Mouse (Mus musculus) stomach, embryonic 14.5 days (tissue): ENCODE measurements around the gene Trpm1. TPM values are rescaled to one million over a fixed set of nuclear protein-coding genes. Genes with fewer than 3 reads are reported as not detected.
"Not testable (repeated sequence)": the region's sequence is repeated elsewhere in the genome, so short reads cannot be mapped to it uniquely, and the experiment has no call there.

ENCODE experiments used
- ATAC-seq: fragments of 200-750 bp; cut with Nextera tagmentation; 2 replicates; pipeline ENCODE4 v1.8.0; 2017; ENCODE audit warnings: low read depth, moderate TSS enrichment; ENCODE audit not compliant: insufficient number of reproducible peaks, insufficient read depth, low FRiP score
- H3K27ac ChIP-seq: fragments of 300-500 bp; sonication (generic); 2 replicates; pipeline ENCODE4 v1.5.1; 2014; ENCODE audit warnings: mild to moderate bottlenecking, low read length, moderate library complexity, mixed read lengths
- H3K27me3 ChIP-seq: fragments of 300-500 bp; sonication (generic); 2 replicates; pipeline ENCODE4 v1.6.1; 2014; ENCODE audit warnings: low read length, control low read depth, mixed read lengths; ENCODE audit not compliant: control insufficient read depth, insufficient read depth
- H3K36me3 ChIP-seq: fragments of 300-500 bp; sonication (generic); 2 replicates; pipeline ENCODE4 v1.6.1; 2014; ENCODE audit warnings: mild to moderate bottlenecking, control low read depth, low read length, moderate library complexity, mixed read lengths; ENCODE audit not compliant: control insufficient read depth, insufficient read depth
- H3K4me1 ChIP-seq: fragments of 300-500 bp; sonication (generic); 2 replicates; pipeline ENCODE4 v1.6.1; 2014; ENCODE audit warnings: low read length, control low read depth, mixed read lengths; ENCODE audit not compliant: control insufficient read depth, insufficient read depth
- H3K4me2 ChIP-seq: fragments of 300-500 bp; sonication (generic); replicated peaks from 2 replicates; pipeline ENCODE4 v1.6.1; 2014; ENCODE audit warnings: low read depth, low read length, control low read depth
- H3K4me3 ChIP-seq: fragments of 300-500 bp; sonication (generic); 2 replicates; pipeline ENCODE4 v1.5.1; 2014; ENCODE audit warnings: low read depth, low read length, control low read depth
- H3K9ac ChIP-seq: fragments of 300-500 bp; sonication (generic); replicated peaks from 2 replicates; pipeline ENCODE4 v1.6.1; 2014; ENCODE audit warnings: low read depth, mild to moderate bottlenecking, control low read depth, low read length, moderate library complexity, mixed read lengths
- H3K9me3 ChIP-seq: fragments of 300-500 bp; sonication (generic); 2 replicates; pipeline ENCODE4 v1.6.1; 2016; ENCODE audit warnings: low read depth, low read length, control low read depth; ENCODE audit not compliant: control insufficient read depth
- WGBS: fragments of 180-500 bp; shearing (Covaris S2); extraction: QIAGEN DNeasy Blood & Tissue Kit; methylation state at CpG from one replicate; pipeline ENCODE4 v1.1.7; 2014; 5-methylcytosine and 5-hydroxymethylcytosine counted together
- polyA plus RNA-seq: library from polyadenylated mRNA; unstranded; fragments of >200 nt; fragmentation: Nextera tagmentation; extraction: Ambion mirVana; gene quantifications from 2 replicates; pipeline ENCODE4 v1.2.1, GENCODE M21; 2014

Gene Trpm1
- polyA plus RNA-seq, result not detected in 2 replicates

DNA sequence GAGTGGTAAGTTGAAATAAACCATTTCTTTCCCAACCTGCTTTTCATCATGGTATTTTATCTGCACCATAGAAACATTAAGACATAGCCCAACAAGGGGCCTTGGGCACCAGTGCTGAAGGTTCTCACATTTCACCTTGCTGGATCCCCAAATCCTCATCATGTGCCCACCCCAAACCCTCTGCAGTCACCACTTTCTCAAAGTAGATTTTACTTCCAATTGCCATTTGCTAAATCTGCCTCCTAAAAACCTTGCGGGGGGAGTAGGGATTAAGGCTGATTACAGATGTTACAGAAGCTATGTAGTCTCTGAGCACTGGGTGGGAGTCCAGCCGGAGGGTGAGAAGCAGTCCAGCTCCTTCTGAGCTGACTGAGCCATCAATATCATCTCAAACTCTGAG lies at the start of gene Trpm1:
Trpm1 (plus strand) TSS at position 301 of the 400 bp plus-strand sequence.
- 83% methylated on average over 2 of the region's 2 CpGs for WGBS
- ATAC-seq, result no peak
- Histone ChIP-seq H3K9me3 (no peaks in the 10 kb centered on the region), H3K9ac (no peak within 1 kb of the TSS), H3K36me3 (no peaks in the 10 kb centered on the region), H3K27ac (no peak within 1 kb of the TSS), H3K4me3 (no peak within 1 kb of the TSS), H3K4me2 (no peak within 1 kb of the TSS), H3K27me3 (no peaks in the 10 kb centered on the region), H3K4me1 (no peaks in the 10 kb centered on the region)

DNA sequence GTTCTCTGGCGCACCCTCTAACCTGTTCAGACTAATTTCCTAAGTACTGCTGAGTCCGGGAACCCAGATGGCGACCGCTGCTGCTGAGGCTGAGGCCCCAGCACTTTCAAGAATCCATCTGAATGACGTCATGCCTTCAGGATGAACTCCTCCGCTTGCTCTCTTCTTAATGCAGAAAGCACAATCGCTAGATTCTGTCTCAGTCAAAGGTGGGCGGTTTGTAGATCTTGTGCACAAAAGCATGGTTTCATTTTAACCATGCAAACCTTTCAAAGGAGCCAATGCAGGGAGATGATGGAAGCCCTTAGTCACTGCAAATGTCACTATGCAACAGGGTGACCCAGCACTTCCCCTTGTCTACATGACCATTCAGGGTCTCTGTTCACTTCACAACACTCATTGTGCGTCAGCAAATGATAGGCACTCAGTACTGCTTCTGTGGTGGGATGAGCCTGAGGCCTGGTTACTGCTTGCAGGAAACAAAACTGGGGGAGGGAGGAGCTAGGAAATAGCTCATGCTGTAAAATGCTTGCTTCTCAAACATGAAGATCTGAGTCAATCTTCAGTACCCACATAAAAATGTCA lies 31.4 kb upstream of the Trpm1 start:
- Histone ChIP-seq H3K27me3 (no peaks in the 10 kb centered on the region), H3K4me3 (no peak overlapping the region), H3K9ac (no peak overlapping the region), H3K36me3 (no peaks in the 10 kb centered on the region), H3K9me3 (no peaks in the 10 kb centered on the region), H3K4me2 (no peak overlapping the region), H3K27ac (no peak overlapping the region), H3K4me1 (no peaks in the 10 kb centered on the region)
- no peak for ATAC-seq
- 84% methylated on average over 9 of the region's 9 CpGs for WGBS

DNA sequence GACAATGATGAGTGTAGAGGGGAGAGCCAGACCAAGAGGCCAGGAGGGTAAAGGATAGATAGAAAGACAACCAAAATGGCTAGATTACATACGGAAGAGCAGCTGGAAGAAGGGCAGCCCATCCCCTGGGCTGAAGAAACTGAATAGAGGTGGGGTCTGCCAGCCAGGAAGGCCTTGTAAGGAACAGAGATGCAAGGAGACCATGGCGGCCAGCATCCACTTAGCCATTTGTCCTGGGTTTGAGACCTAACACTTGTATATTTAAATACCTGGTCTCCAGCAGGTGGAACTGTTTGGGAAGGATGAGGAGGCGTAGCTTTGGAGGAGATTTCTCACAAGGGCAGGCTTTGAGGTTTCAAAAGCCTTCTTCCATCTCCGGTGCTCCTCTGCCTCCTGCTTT lies 29.9 kb upstream of the Trpm1 start:
- Histone ChIP-seq H3K9ac (no peak overlapping the region), H3K4me1 (no peaks in the 10 kb centered on the region), H3K27ac (no peak overlapping the region), H3K27me3 (no peaks in the 10 kb centered on the region), H3K4me3 (no peak overlapping the region), H3K9me3 (no peaks in the 10 kb centered on the region), H3K36me3 (no peaks in the 10 kb centered on the region), H3K4me2 (no peak overlapping the region)
- no peak for ATAC-seq
- WGBS, result 85% methylated on average over 4 of the region's 4 CpGs

DNA sequence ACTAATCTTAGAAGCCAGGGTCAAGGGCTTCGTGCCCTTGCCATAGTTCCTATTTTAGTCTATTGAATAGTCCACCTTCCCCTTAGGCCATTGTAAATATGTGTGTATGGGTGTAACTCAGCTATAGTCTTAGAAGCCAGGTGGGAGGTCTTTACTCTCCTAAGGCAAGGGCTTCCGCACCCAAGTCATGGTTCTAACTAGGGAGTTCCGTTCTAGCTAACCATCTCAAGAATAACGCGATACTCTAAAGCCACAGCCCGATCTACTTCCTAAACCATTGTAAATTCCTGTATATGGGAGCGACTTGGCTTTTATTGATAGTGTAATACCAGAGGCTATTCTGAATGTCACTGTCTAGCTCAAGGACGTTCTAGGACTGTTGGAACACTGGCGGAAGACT lies 27.6 kb upstream of the Trpm1 start:
- not testable (repeated sequence) for H3K27ac ChIP-seq, H3K27me3 ChIP-seq, H3K4me3 ChIP-seq, H3K4me1 ChIP-seq, H3K36me3 ChIP-seq, H3K9ac ChIP-seq, ATAC-seq, H3K4me2 ChIP-seq, H3K9me3 ChIP-seq
- 92% methylated on average over 8 of the region's 9 CpGs for WGBS

DNA sequence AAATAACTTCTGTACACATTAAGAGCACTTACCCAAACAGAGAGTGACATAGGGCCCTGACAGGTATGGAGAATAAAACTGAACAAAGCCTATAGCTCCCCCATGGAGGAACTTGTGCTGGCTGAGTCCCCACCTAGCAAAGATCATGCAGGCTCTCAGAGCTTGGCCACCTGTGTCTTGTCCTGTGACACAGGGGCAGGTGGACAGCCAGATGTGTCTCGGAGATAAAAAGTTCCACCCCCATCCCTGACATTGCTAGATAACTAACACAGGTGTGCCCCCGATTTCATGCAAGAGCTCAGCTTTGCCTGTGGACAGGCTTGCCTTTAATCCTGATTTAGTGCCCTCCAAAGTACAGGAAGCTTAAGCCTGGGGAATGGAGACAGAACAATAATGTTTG lies 13.8 kb upstream of the Trpm1 start:
- no peak overlapping the region for H3K4me2 ChIP-seq
- H3K9me3 ChIP-seq, result no peaks in the 10 kb centered on the region
- H3K4me1 ChIP-seq, result no peaks in the 10 kb centered on the region
- no peak overlapping the region for H3K4me3 ChIP-seq
- no peaks in the 10 kb centered on the region for H3K27me3 ChIP-seq
- H3K9ac ChIP-seq, result no peak overlapping the region
- no peak overlapping the region for H3K27ac ChIP-seq
- H3K36me3 ChIP-seq, result no peaks in the 10 kb centered on the region
- 61% methylated on average over 2 of the region's 2 CpGs for WGBS
- ATAC-seq, result no peak

DNA sequence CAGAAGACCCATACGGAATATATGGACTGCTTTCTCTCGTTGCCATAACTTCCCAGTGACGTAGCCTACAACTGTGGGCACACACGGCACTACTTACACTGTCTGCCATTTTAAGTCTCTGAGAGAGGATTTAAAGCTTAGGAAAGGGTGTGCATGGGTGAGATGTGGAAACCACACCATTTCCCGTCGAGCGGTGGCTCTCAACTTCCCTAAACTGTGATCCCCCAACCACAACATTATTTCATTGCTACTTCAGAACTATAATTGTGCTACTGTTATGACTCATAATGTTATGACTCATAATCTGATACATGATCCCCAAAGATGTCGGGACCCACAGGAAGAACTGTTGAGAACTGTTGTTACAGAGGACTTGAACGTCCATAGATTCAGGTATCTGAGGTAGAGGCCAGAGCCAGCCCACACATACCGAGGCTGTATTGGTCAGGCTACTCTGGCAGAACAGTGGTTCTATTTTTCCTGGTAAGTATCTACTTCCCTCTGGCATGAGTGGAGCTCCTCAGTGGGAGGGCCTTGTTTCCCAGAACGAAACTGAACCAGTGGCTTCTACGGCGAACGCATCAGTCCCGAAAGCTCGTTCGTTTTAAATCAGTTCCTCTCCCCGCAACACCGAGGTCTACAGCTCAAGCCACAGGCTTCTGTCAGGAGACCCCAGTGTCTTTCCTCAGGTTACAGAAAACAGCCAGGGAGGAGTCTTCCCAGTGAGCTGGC lies 12.2 kb upstream of the Trpm1 start:
- WGBS, result 86% methylated on average over 19 of the region's 19 CpGs

DNA sequence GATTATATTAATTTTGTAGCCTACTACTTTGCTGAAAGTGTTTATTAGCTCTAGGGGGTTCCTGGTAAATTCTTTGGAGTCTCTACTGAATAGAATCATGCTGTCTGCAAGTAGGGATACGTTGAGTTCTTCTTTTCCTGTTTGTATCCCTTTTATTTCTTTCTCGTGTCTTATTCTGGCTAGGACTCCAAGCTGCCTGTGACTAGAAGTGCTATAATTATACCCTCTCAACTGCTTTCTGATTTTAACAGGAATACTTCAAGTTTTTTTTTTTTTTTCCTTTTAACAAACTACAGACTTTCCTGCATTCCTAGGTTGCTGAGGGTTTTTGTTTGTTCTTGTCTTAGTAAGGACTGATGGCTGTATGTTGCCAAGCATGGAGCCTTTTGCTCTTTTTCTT lies 4.3 kb upstream of the Trpm1 start:
- Histone ChIP-seq H3K4me3 (no peak overlapping the region), H3K27ac (no peak overlapping the region), H3K36me3 (no peaks in the 10 kb centered on the region), H3K4me1 (no peaks in the 10 kb centered on the region), H3K9me3 (no peaks in the 10 kb centered on the region), H3K27me3 (no peaks in the 10 kb centered on the region), H3K9ac (no peak overlapping the region), H3K4me2 (no peak overlapping the region)
- ATAC-seq, result no peak
- WGBS, result 47% methylated on average over 2 of the region's 2 CpGs

More for the DNA sequence above, 12.2 kb upstream of the Trpm1 start:
- no peaks in the 10 kb centered on the region for H3K36me3 ChIP-seq
- no peak overlapping the region for H3K27ac ChIP-seq
- H3K9ac ChIP-seq, result no peak overlapping the region
- H3K4me1 ChIP-seq, result no peaks in the 10 kb centered on the region
- H3K4me3 ChIP-seq, result no peak overlapping the region
- H3K4me2 ChIP-seq, result no peak overlapping the region
- H3K27me3 ChIP-seq, result no peaks in the 10 kb centered on the region
- no peaks in the 10 kb centered on the region for H3K9me3 ChIP-seq
- ATAC-seq, result no peak

DNA sequence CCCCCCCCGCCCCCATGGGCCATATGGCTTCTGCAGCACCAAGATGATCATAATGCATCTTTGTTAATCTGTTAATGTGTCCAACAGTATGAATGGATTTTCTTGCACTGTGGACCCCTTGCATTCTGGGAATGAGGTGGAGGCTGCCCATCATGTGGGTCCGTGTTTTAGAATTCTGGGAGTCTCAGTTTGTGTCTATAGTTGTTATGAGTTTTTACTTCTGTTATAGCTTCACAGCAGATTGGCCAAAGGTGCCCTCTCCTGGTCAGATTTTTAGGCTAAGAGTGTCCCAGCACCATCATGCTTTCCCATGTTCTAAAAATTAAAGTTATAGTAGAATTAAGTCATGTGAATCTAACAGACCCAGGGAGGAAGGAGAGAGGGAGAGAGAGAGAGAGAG lies 3.9 kb upstream of the Trpm1 start:
- H3K36me3 ChIP-seq, result no peaks in the 10 kb centered on the region
- ATAC-seq, result no peak
- H3K9me3 ChIP-seq, result no peaks in the 10 kb centered on the region
- no peak overlapping the region for H3K27ac ChIP-seq
- WGBS, result 25% methylated on average over 2 of the region's 2 CpGs
- no peak overlapping the region for H3K9ac ChIP-seq
- no peaks in the 10 kb centered on the region for H3K4me1 ChIP-seq
- no peak overlapping the region for H3K4me2 ChIP-seq
- no peak overlapping the region for H3K4me3 ChIP-seq
- no peaks in the 10 kb centered on the region for H3K27me3 ChIP-seq
